Mouse (Mus musculus): ENCODE measurements around the gene Rsc1a1. TPM values are rescaled to one million over a fixed set of nuclear protein-coding genes. Genes with fewer than 3 reads are reported as not detected.

Gene Rsc1a1
- total RNA-seq, 2 experiments from 2014 or later = not detected

DNA sequence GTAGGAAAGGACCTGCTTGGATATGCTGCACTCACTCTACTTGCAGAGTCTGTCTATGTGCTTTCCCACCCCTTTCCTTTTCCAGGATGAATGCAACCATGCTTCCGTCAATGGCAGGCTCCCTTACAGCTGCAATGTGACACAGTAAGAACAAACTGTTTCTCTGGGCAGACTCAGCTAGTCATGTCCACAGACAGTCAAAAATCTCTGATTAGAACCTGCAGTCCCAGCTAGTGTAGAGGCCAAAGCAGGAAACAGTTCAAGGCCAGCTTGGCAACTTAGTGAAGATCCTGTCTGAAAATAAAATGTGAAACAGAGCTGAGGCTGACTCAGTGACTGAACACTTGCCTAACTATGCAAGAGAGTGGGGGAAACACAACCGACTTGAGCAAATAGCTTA is 19.2 kb upstream of the Rsc1a1 start:
- no peak for DNase-seq (ENCODE audit: low spot score in 2 of 2)

DNA sequence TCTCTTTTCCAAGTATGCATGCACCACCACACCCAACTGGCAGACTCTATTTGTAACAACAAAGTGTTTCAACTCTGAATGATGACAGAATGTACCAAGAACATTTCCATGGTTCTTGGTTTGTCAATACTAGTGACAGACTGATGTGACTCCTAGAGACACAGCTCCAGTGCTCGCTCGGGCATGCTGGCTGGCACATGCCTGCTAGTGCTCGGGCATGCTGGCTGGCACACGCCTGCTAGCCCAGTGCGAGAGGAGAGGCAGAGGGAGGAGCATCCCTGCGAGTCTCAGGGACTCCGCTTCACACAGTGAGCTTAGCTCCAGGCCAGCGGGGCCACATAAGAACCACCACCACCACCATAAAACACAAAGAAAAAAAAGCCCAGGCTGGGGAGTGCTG is 9.3 kb upstream of the Rsc1a1 start:
- no peak for DNase-seq (ENCODE audit: low spot score in 2 of 2)

- DNase-seq (ENCODE audit: low spot score in 2 of 2) = no peak
Observed at GRCm38 (mm10) chr4:141688505-141688904, 3.1 kb upstream of the Rsc1a1 start.

GRCm38 (mm10) chr4:141686525-141686924 is 1.1 kb upstream of the Rsc1a1 start:
- DNase-seq (ENCODE audit: low spot score in 2 of 2) = no peak

- no peak for DNase-seq (ENCODE audit: low spot score in 2 of 2)
Observed at GRCm38 (mm10) chr4:141686093-141686492, 694 bp upstream of the Rsc1a1 start.

DNA sequence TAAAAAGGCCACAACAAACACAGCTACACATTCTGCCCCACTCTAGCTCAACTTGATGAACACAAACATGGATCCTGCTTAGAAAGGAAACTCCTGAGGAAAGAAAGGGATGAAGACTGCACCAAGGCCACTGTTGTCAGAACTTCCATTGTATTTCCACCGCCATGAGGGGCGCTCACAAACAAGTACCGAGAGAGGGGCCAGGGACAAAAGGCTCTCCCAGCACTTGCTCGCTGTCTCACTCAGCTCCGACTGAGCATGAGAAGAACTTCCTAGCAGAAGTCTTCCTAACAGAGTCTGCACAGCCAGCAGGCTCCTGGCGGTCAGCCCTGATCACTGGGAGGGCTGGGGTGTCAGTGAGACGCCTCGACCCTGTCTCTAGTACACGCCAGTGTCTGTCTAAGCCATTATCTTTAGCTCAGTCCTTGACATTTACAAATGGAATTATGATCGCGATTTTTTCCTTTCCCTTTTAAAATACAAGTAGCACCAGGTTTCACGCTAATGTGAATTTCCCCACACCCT is 2.6 kb downstream of the Rsc1a1 start:
- DNase-seq (ENCODE audit: low spot score in 2 of 2) = peak; percentile 40 to 47

DNA sequence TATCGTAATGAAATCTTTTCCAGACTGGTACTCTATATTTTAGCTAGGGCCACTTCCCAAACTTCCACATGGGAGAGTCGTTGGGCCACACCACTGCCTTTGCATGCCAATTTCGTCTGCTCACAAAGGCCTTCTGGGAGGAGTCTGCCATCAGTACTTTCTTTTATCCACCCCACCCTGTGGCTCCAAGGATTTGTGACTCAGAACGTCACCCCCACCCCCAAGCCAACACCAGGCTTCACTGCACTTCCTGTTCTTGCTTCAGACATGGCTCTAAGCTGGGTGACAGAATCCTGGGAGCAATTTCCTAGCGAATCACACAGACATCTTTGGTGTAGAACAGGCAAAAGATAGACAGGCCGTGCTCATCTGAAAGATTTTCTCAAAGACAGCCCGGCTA is 3.6 kb downstream of the Rsc1a1 start:
- DNase-seq (ENCODE audit: low spot score in 2 of 2) = peak in 1 of 2 experiments; percentile 35

DNA sequence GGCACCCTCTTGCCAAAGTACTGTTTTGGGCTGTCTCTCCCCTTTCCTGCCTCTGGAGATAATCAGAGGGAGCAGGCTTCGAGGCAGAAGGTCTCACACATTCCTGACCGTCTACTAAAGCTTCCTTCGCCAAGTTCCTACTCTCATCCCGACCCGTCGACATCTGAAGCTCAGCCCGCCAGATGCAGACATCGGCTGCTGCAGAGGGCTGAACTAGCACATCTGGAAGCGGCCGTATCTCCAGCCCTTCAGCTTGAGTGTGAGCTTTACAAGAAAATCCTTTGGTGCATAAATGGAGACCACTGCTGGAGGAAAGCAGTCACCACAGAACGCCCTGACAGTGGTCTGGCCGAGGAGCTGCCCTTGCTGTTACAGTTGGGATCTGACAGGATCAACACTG is 4.5 kb downstream of the Rsc1a1 start:
- DNase-seq (ENCODE audit: low spot score in 2 of 2) = no peak

DNA sequence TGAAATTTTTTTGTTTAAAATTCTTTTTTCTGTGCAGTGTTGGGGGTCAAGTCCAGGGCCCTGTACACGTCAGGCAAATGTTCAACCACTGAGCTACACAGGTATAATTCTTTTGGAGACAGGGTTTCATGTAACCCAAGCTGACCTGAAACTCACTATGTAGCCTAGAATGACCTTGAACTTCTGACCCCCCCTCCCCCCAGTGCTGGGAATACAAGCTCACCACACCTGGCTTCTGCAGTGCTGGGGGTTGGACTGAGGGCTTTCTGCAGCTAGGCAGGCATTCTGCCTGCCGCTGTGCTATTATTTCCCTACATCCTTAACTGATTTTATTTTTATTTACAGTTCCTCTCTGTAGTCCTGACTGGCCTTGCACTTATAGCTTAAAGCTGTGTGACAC is 6.4 kb downstream of the Rsc1a1 start:
- DNase-seq (ENCODE audit: low spot score in 2 of 2) = no peak

DNA sequence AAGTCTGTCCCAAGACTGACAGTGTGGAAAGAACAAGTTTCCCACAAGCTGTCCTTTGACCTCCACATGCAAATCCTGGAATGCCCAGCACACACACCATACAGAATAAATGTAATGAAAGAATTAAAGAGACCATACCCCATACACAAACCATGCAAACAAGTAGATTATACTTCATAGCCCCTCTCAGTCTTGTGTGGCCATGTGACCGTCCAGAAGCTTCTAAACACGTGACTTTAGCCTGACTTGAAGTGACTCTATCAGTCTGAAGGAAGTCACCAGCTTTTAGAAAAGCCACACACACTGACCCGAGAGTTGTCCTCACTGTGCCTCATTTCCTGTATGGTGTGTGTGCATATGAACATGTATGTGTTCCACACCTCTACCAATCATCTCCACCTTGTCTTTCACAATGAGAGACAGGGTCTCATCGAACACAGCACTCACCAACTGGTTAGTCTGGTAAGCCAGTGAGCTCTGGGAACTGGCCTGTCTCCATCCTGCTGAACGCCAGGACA is 8.9 kb downstream of the Rsc1a1 start:
- no peak for DNase-seq (ENCODE audit: low spot score in 2 of 2)

DNA sequence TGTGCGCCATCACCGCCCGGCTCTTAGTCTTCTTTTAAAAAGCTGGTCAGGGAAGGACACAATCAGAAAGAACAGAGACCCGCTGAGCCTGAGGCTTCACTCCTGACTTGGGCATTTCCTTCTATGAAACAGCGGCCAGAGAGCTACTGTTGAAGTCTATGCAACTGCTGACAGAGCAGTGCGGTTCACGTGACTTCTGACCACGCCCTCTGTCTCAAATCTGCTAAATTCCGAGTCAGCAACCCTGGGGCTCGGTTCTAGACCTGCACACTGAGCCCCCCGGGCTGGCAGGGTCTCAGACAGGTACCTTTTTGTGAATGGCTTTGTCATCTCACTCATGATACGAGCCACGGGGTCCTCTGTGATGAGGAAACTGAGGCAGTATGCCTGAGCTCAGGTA is 13.1 kb downstream of the Rsc1a1 start:
- DNase-seq (ENCODE audit: low spot score in 2 of 2) = no peak

GRCm38 (mm10) chr4:141671389-141671788 is 14.0 kb downstream of the Rsc1a1 start:
- no peak for DNase-seq (ENCODE audit: low spot score in 2 of 2)

GRCm38 (mm10) chr4:141669898-141670712 is 15.3 kb downstream of the Rsc1a1 start:
- DNase-seq (ENCODE audit: low spot score in 2 of 2) = peak; percentile 49 to 50

DNA sequence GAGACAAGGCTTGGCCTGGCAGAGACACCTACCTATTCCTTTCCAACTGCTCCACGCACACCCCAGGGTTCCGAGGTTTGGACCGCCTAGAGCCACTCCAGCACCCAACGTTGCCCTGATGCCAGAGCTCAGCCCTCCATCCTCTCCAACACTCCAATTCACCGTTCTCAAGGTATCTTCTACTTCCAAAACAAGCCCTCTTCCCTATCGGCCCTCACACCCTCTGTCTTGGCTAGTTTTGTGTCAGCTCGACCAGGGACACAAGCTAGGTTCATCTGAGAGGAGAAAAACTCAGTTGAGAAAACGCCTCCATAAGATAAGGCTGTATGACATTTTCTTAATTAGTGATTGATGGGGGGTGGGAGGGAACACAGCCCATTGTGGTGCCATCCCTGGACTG is 20.6 kb downstream of the Rsc1a1 start, which contains the start of gene Plekhm2:
Plekhm2 (minus strand) TSS at position 101 of the 400 bp plus-strand sequence.
- DNase-seq (ENCODE audit: low spot score in 2 of 2) = no peak

DNA sequence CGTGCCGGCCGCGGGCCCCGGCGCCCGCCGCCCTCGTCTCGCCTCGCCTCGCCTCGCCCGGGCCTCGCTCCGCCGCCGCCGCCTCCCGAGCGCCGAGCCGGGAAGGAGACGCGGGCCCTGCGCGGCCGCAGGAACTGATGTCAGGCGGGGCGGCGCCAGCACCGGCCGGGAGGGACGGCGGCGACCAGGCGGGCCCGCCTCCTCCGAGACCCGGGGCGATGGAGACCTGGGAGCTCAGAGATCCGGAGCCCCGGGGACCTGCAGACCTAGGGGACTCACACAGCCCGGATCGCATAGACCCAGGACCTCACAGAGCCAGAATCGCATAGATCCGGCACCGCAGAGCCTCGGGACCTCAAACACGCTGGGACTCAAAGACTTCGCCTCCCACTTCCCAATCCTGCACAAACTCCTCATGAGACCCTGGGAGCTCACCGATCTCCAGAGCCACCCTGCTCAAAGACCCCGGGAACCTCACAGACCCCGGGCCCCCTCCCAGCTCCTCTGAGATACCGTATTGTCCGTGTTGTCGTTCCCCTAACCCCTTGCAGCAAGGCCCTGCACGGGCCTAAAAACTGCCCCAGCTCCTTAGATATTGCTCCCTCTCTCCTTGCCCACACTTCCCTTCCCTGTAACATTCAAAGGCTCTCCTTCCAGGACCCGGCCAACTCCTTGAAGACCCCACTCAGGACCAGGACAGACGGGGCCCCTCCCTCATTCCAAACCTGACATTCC is 21.2 kb downstream of the Rsc1a1 start:
- DNase-seq (ENCODE audit: low spot score in 2 of 2) = peak; percentile 75 to 82

- DNase-seq (ENCODE audit: low spot score in 2 of 2) = peak; percentile 51 to 59
Observed at GRCm38 (mm10) chr4:141663122-141663931, 22.1 kb downstream of the Rsc1a1 start.

- no peak for DNase-seq (ENCODE audit: low spot score in 2 of 2)
Observed at GRCm38 (mm10) chr4:141660884-141661283, 24.5 kb downstream of the Rsc1a1 start.

- DNase-seq (ENCODE audit: low spot score in 2 of 2) = no peak
Observed at GRCm38 (mm10) chr4:141659739-141660138, 25.7 kb downstream of the Rsc1a1 start.

DNA sequence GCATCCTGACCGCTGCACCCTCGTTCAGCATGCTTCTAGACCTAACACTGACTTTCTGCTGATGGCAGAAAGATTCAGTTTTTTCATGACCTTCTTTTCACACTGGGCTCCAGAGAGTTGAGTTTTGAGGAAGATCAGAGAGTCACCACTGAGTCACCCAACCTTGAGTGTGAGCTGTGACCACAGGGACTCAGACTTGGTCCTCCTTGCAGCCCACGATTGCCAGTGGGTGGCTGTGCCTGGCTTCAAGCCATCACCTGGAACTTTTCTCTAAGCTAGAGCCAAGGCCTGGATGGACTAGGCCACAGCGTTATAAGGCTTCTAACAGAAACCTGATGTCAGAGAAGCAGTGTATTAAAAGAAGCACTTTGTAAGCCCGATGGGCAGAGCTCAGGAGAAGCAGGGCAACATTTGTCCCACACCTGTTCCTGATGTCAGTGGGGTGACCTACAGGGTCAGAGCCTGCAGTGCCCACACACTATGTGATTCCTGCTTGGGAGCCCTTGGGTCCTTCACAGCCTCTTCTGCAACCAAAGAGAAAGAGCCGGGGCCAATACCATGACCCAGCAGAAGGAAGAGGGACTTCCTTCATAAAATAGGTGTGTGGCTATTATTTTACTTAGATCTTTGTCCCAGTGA is 26.4 kb downstream of the Rsc1a1 start:
- DNase-seq (ENCODE audit: low spot score in 2 of 2) = peak; percentile 43 to 62

GRCm38 (mm10) chr4:141656932-141657331 is 28.5 kb downstream of the Rsc1a1 start:
- no peak for DNase-seq (ENCODE audit: low spot score in 2 of 2)

Data from adrenal gland, adult 18-20 months (tissue).